Mouse (Mus musculus): ENCODE measurements around the gene Frmd8.

The Frmd8 gene

DNA sequence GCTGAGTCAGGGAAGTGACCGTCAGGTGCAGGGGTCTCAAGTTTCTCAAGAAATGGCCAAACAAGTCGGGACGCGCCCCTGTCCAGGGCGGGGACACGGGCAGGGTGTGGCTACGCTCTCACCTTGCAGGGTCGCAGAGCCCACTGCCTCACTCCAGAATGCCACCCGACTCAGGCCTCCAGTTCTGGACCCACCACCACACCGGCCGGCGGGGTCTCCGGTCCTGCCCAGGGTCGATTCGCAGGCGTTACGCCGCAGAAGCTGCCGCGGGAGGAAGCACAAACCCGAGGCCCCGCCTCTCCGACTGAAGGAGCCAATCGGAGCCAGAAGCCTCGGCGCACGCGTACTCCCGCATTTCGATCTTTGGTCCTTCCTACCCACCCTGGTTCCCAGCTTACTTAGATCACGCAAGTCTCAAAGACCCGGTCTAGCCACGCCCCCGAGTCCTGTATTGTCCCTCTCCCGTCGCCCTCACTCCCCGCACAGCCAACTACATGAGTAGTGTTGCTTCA, at the start of gene Frmd8:
TSS of gene Frmd8 (minus strand) at position 306 of the 512 bp plus-strand sequence.
- DNase-seq (ENCODE audit: low read depth, low spot score): peak; percentile 87

DNA sequence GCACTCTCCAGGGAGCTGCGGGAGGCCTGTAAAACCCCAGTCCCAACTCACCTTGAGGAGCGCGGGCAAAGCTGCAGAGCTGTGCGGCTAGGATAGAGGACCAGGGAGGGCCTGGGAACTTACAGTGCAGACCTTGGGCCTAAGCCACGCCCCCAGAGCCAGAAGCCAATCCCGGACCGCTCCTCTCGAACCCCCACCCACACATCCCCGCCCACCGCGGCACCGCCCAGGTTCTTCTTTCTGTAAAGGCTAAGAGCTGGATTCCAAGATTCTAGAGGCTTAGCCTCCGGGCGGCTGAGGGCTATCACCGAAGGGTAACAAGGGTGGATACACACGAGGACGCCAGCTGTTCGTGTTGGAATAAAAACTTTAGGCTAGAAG, 49.6 kb upstream of the Frmd8 start, which contains the start of gene Cdc42ep2:
TSS of gene Cdc42ep2 (minus strand) at position 104 of the 381 bp plus-strand sequence.
- peak; percentile 81 for DNase-seq (ENCODE audit: low read depth, low spot score)

DNA sequence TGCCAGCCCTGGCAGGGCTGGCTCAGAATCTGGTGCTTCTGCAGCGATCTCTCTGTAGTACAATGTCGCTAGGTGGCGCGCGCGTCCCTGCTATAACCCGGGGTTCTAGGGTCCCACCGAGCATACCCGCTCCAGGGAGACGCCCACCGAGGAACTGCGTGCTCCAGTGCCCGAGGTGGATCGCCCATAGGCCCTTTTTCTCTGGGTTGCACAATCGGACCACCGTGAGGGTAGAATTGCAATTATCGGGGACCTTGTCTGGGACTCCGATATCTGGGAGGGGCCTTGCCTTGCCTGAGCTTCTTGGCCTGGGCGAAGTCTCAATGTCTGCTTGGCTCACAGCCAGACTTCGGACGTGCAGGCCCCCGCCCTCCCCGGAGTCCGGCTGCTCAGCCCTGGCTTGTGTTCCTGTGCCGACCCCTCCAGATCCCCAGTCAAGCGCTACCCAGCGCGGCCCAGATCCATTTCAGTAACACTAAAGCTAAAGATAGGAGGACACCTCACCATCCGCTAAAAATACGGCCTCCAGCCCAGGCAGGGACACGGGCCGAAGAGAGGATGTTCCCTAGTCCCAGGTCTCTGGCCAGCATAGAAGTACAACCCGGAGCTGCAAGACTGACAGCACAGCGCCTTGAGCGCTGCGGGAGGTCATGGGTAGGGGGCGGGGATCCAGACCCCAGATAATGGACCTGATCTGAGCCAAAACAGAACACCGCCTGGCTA, 49.1 kb upstream of the Frmd8 start:
- peak; percentile 78 for DNase-seq (ENCODE audit: low read depth, low spot score)

DNA sequence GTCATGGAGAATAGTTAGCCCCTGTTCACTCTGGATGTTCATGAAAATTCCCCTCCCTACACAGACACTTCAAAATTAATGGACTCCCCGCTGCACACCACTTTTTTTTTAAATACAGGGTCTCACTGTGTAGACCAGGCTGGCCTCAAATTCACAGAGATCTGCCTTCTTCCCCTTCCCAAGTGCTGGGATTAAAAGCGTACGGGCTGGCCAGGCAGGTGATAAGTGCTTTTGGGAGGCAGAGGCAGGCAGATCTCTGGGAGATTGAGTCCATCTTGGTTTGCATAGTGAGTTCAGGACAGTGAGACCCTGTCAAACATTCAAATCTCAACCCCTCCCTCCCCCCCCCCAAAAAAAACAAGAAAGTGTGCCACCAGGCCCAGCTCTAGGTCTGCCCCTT, 47.9 kb upstream of the Frmd8 start:
- no peak for DNase-seq (ENCODE audit: low read depth, low spot score)

DNA sequence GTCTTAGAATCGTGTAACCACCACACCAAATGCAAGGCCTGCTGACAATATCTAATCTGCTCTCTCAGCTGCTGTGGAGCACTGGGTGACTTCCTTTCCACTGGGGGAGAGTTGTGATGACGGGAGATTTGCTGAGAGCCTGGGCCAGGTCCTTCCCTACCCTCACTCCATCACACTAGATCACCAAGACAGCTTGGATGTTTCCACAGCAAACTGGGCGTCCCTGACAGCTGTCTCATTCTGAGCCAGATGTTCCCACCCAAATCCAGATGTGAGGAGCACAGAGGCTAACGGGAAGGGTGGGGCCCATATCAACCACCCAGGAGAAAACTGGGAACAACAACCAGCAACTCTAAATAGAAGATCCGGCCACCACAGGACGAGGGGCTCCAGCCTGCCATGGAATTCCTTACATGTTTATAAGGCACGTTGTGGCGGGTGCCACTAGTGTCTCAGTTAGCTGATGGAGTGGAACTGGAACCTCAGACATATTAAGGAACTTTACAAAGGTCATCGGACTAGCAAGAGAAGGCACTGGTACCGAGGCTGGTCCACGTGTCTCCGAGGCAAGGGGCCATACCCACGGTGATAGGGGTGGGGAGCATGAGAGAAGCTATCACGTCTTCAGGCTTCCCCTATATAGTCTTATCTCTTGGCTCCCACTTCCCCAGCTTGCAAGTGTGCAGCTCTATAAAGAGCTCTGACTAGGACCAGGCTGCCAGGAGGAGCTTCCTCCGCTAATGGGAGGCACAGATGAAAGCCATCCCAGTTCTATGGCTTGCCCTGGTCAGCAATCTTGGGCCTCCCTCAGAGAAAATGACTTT, 47.3 kb upstream of the Frmd8 start:
- no peak for DNase-seq (ENCODE audit: low read depth, low spot score)

DNA sequence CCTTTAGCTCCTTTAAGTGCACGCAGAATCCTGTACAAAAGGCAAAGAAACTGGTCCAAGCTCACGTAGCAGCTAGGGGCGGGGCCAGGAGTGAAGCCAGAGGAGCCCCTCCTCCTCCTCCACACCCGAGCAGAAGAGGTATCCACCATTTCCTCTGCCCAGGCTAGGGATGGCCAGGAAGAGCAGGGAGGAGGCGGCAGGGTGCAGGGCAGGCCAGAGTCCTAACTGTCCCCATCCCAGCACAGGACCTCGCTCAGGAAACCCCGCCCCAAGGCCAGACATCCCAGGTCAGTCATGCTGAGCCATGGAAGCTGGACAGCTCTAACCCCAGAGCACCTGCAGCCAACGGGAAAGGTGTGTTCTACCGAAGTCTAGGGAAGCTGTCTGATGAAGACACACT, 46.6 kb upstream of the Frmd8 start:
- DNase-seq (ENCODE audit: low read depth, low spot score): no peak

DNA sequence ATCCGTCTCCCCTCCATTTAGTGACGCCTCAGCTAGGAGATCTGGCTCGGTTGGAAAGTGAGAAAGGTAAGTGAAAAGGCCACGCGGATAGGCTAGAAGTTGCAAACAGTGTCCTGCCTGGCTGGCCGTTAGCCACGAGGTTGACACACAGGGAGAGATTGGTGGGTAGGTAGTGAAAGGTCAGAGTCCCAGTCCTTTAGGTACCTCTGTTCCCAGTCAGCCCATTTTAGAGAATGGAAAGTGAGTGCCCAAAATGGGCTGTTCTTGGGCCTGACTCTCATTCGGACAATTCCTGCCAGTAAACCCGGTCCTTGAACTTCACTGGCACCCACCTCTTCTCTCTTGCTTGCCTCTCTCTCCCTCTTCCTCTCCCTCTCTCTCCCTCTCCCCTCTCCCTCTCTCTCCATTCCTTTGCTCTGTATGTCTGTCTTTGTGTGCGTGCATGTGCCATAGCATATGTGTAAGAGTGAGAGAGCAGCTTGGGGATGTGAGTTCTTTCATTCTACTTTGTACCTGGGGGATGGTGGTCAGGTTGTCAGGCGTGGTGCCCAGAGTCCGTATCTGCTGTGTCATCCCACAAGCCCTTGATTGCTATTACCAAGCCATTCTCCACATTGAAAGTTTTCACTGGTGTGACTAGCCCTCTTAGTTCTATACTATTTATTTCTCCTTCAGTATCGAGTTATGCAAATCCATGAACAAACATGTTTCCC, 38.1 kb upstream of the Frmd8 start, which contains the start of gene Dpf2:
TSS of gene Dpf2 (minus strand) at position 4 of the 713 bp plus-strand sequence.
- DNase-seq (ENCODE audit: low read depth, low spot score): no peak

DNA sequence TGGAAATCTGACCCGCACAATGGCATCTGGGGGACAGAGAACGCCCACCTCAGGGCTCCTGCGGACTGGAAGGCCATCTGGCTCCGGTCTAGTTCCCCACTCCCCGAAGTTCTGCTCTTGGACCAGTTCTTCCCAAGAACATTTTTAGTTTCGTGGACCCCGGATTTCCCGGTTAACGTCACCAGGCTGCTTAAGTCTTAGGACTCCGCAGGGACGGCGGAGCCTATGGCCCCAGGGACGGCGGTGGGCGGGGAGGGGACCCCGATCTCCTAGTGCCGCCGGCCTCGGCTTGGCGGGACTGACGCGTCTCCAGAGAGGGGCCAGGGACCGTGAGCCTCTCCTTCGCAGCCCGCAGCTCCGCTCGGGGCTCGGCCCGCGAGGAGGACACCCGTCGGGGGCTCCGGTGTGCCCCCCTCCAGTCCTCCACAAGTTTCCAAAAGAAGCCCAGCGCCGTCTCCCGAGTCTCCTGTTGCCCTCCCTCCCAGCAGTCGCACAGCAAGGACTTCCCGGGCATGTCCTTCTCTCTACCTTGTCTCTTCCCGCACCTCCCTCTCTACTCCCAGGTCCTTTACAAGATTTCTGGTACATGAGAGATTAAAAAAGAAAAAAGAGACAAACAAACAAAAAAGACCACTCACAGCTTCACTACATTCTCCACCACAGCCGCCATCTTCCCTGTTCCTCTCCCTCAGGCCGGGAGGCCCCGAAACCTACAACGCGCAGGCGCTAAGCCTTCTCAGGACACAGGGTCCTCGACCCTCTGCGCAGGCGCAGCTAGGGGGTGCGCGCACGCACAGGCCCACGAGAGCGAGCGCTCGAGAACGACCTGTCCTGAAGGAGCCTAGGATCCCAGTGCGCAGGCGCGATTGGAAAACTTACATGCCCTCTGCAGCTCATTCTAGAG, 37.3 kb upstream of the Frmd8 start:
- DNase-seq (ENCODE audit: low read depth, low spot score): peak; percentile 100

DNA sequence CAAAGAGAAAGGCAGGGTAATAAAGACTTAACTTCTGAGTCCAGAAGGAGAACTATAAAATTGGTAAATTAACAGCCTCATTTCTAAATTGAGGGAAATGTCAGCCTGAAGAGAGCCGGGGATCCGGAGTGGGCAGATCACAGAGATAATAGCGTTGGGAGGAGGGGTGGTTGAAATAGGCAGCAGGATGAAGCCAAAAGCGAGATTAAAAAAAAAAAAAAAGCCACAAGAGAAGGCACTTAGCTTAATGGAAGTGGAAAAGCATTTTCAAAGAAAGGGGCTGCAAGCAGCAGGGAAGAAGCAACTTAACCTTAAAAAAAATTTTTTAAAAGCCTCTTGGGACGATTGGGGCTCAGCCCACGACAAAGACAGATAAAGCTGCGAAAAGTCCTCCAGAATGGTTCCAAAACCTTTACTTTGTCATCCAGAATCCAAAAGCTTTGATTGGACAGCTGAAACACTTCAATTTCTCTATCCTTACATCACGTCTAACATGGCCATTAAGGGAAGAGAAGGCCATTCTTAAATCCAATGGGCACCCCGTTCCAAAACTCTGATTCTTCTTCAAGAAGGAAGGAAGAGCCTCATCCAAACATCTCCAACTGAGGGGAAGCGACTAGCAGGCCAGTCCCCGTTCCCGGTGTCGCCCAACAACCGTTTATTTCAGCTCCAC, 36.5 kb upstream of the Frmd8 start:
- no peak for DNase-seq (ENCODE audit: low read depth, low spot score)

DNA sequence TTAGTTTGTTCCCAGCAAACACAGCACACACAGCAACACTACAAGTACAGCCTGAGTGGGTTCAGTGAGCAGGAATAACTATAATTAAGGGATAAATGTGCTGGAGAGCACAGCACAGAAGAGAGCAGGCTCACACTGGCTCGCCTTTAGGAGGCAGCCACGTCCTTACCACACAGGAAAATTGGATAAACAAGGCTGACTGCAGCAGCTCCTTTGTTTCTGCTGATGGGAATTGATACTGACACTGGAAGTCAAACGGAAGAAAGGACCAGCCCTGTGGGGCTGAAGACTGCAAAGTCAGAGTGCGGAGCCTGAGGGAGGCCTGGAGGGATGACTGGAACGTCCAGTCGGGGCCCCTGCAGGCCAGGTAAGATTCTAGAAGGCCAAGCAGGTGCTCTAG, 35.1 kb upstream of the Frmd8 start:
- DNase-seq (ENCODE audit: low read depth, low spot score): no peak

DNA sequence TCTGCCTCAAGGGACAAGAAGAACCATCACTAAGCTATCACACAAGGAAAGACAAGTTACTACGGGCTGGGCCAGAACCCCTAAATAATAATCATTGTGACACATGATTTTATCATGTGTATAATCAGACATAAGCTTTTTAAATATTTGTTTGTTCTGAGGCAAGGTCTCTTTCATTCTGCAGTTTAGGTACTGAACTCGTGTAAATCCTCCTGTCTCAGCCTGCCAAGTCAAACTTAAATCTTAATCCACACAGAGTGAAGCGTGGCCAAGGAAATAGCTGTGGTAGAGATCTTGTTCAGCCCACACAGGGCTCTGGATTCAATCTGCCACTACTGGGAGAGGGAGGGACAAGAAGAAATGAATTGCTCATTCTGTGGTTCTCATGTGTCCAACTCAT, 32.2 kb upstream of the Frmd8 start:
- no peak for DNase-seq (ENCODE audit: low read depth, low spot score)

DNA sequence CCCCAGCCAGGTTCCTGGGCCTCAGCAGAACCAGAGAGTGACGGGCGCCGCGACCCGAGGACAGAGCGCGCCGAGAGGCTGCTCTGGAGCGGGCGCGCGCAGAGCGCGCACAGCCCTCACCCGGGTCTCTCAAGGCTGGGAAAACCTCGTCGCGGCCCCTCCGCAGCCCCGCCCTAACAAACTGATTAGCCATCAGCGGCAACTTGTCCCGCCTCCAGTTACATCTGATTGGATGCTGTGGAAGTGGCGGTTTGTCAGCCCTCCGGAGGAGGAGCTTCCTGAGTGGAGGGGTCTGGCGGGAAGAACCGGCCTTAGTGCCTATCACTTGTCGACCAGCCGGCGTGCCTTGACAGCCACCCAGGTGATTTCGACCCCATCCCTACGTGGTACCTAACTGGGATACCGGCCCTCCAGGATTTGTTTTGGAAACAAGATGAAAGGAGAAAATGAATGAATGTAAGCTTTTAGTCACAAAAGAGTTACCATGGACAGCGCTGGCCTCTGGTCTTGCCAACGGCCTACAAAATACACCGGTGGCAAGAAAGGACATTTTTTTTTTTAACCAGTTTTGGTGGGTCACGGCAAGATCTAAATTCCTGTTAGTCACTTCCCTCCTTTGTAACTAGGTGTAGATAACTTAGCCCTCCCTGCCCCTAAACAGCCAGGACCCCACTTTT, 19.1 kb upstream of the Frmd8 start, which contains the start of gene Tigd3:
TSS of gene Tigd3 (minus strand) at position 148 of the 677 bp plus-strand sequence.
- DNase-seq (ENCODE audit: low read depth, low spot score): peak; percentile 91

DNA sequence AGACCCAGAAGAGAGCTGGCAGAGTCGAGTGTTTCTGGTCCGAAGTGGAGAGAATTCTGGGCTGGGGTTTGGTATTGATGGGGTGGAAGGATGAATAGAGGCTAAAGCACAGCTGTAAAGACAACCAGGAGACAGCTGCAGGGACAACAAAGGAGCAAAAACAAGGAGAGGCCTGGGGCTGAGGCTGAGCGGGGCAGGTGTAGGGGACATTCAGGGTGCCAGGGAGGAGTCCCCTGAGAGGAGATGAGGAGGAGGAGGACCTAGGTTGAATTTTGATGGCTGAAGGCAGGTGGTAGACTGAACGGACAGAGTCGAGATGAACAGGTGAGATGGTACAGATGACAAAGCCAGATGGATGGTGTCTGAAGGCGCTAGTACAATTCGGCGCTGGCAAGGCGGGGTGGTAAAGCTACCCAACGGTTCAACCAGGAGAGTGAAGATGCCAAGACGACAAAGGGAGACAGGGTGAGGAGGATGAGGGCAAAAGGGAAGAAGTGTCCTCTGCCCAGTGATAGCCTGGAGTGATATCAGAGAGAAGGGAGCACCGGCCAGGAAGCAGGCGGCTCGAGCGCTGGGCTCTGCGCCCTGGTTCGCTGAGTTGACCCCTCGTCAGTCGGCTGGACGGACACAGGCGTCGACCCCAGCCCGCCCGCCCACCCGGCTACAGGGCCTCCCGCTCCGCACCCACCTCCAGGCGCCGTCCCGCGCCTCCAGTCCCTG, 18.4 kb upstream of the Frmd8 start:
- no peak for DNase-seq (ENCODE audit: low read depth, low spot score)

DNA sequence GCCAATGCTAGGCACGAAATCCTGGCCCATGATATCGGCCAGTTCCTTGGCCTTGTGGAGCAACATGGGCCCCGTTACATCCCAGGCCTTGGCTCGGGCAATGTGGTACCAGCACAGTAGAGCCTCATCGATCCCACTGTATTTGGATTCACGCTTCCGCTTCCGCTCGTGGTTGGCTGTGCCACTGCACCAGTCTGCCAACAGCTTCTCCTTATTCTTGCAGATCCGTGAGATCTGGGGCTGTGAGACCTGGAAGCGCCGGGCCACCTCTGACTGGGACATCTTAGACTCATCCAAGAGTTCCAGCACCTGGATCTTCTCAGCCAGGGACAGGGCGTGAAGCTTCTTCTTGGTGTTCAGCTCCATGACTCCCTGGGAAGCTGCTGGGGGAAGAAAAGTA, 17.7 kb upstream of the Frmd8 start:
- DNase-seq (ENCODE audit: low read depth, low spot score): no peak

DNA sequence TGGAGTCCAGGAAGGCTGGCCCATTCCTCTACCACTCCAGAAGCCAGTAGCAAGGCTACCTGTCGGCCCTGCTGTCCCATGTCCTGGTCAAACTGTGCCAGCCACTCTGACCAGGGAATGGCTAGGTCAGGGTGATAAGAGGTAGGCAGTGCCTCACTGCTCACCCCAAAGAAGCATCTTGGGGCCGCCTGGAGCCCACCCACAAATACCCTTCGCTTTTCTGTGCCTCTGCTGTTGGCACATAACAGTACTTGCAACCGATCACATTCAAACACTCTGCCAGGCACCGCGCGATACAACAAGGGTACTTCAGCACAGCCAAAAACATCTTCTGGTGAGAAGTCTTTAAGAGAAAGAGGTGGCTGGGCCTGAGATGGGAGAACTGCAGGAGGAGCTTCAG, 17.2 kb upstream of the Frmd8 start:
- no peak for DNase-seq (ENCODE audit: low read depth, low spot score)

DNA sequence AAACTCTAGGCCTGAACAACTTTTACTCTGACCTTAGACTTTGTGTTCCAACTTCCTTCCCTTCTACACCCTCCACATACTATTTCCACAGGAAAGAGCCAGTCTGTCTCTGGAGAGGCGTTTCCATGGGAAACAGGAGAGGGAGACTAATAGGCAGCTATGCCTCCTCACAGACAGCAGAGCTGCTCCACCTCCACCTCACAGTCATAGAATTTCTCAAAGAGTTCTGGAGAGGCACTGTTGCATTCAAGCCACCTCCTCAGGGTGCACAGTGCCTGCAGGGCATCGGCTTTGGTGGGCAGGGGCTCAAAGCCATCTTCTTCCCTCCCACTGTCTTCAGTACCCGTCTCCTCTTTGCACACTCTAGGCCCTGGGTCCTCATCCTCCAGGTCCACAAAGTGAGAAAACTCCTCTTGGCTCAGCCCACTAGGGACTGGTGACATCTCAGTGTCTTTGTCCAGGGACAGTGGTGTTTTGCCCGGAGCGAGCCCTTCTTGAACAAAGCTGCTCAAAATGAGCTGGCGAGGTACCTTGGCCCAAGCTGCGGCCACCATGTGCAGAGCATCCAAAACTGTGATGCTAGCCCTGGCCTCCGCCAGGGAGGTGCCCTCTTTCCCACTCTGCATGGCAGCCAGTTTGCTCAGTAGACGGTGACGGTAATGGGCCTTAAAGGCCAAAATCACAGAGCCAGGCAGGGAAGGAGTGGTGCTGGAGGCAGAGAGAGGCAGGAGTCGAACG, 16.6 kb upstream of the Frmd8 start:
- DNase-seq (ENCODE audit: low read depth, low spot score): no peak

DNA sequence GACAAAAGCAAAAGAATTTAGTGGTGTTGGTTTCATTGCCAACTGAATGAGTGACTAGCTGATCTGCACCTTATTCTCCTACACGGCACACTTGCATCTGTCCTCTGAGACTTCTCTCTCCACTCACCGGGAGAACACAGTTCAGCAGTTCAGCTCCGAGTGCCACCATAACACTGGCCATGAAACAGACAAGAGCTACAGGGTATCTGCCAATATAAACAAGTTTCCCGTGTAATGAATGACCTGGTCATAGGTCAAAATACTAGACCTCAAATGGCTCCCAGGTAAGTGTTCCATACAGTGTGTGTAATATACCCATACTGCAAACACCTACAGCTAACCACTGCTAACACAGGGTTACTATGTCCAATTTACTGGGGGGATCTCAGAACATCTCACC, 14.1 kb upstream of the Frmd8 start:
- no peak for DNase-seq (ENCODE audit: low read depth, low spot score)

DNA sequence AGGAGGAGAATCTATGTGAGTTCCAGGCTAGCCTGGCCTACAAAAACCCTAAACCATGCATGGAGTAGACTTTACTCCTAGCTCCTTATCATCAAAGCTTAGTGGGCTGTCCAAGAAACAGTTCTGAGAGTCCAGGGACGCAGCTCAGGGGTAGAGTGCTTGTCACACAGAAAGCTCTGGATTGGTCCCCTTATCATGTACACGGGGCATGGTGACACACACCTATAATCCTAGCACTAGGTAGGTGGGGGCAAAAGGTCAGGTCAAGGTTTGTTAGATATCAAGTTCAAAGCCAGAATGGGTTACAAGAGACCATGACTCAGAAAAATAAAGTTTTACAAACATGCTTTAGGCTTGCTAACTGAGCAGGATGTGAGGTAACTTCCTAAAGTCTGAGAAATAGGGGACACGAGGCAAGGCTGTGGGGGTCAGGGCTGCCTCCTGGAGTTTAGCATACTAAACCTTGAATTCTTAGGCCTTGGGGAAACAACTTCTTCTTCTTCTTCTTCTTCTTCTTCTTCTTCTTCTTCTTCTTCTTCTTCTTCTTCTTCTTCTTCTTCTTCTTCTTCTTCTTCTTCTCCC, 12.3 kb upstream of the Frmd8 start:
- no peak for DNase-seq (ENCODE audit: low read depth, low spot score)
